Mouse (Mus musculus) erythroid progenitor cell, adult 5-6 weeks (primary cell): Measurements from ENCODE around the gene Ccdc125. TPM values are rescaled to one million over a fixed set of nuclear protein-coding genes. Genes with fewer than 3 reads are reported as not detected.

ENCODE experiments used
- total RNA-seq, 2 experiments: library from RNA; stranded (forward) in 1 of 2; stranded (reverse) in 1 of 2; fragments of 150-400 nt in 1 of 2; fragments of 186-747, 209-891 nt in 1 of 2; gene quantifications; 2 replicates each; pipeline versions ENCODE4 v1.2.3 to v1.2.4; 2015 to 2017; ENCODE audit warnings: low replicate concordance in 2 of 2

The Ccdc125 gene
- total RNA-seq, 2 experiments from 2014 or later, result 0.42 to 8.2 TPM

Other genes starting within 250 kb of the Ccdc125 start
- not detected in 2 replicates for gene Naip1, start 216.8 kb upstream of the Ccdc125 start, total RNA-seq (2015; ENCODE audit: low replicate concordance)
- not detected in 2 replicates for gene Naip1, start 216.8 kb upstream of the Ccdc125 start, total RNA-seq (2017; ENCODE audit: low replicate concordance)
- 13.4 and 25.9 TPM in 2 replicates for gene Gtf2h2, start 177.1 kb upstream of the Ccdc125 start, total RNA-seq (2015; ENCODE audit: low replicate concordance)
- 13.9 and 15.7 TPM in 2 replicates for gene Gtf2h2, start 177.1 kb upstream of the Ccdc125 start, total RNA-seq (2017; ENCODE audit: low replicate concordance)
- gene Ocln, start 117.0 kb upstream of the Ccdc125 start, total RNA-seq (2015; ENCODE audit: low replicate concordance), result not detected in 2 replicates
- gene Ocln, start 117.0 kb upstream of the Ccdc125 start, total RNA-seq (2017; ENCODE audit: low replicate concordance), result not detected in 2 replicates
- gene Marveld2, start 52.7 kb upstream of the Ccdc125 start, total RNA-seq (2015; ENCODE audit: low replicate concordance), result not detected in 2 replicates
- gene Marveld2, start 52.7 kb upstream of the Ccdc125 start, total RNA-seq (2017; ENCODE audit: low replicate concordance), result 0.39 and 1.1 TPM in 2 replicates
- gene Ak6, start 18.7 kb upstream of the Ccdc125 start, total RNA-seq (2015; ENCODE audit: low replicate concordance), result 132 and 133 TPM in 2 replicates
- 47.4 and 85.9 TPM in 2 replicates for gene Ak6, start 18.7 kb upstream of the Ccdc125 start, total RNA-seq (2017; ENCODE audit: low replicate concordance)
- gene Rad17, start 18.7 kb upstream of the Ccdc125 start, total RNA-seq (2015; ENCODE audit: low replicate concordance), result 23.5 and 29.9 TPM in 2 replicates
- gene Rad17, start 18.7 kb upstream of the Ccdc125 start, total RNA-seq (2017; ENCODE audit: low replicate concordance), result 19.7 and 21.6 TPM in 2 replicates
- 14.4 and 42.8 TPM in 2 replicates for gene Taf9, start 18.1 kb upstream of the Ccdc125 start, total RNA-seq (2015; ENCODE audit: low replicate concordance)
- gene Taf9, start 18.1 kb upstream of the Ccdc125 start, total RNA-seq (2017; ENCODE audit: low replicate concordance), result 12.3 and 30.6 TPM in 2 replicates
- 4.3 and 19.3 TPM in 2 replicates for gene Cdk7, start 61.2 kb downstream of the Ccdc125 start, total RNA-seq (2015; ENCODE audit: low replicate concordance)
- gene Cdk7, start 61.2 kb downstream of the Ccdc125 start, total RNA-seq (2017; ENCODE audit: low replicate concordance), result 9.4 and 23.6 TPM in 2 replicates
- 75.3 and 100 TPM in 2 replicates for gene Mrps36, start 74.9 kb downstream of the Ccdc125 start, total RNA-seq (2015; ENCODE audit: low replicate concordance)
- 52.8 and 99.2 TPM in 2 replicates for gene Mrps36, start 74.9 kb downstream of the Ccdc125 start, total RNA-seq (2017; ENCODE audit: low replicate concordance)
- 75.5 and 87.6 TPM in 2 replicates for gene Cenph, start 106.2 kb downstream of the Ccdc125 start, total RNA-seq (2015; ENCODE audit: low replicate concordance)
- gene Cenph, start 106.2 kb downstream of the Ccdc125 start, total RNA-seq (2017; ENCODE audit: low replicate concordance), result 44.6 and 60.3 TPM in 2 replicates
- 339 and 351 TPM in 2 replicates for gene Ccnb1, start 116.9 kb downstream of the Ccdc125 start, total RNA-seq (2015; ENCODE audit: low replicate concordance)
- gene Ccnb1, start 116.9 kb downstream of the Ccdc125 start, total RNA-seq (2017; ENCODE audit: low replicate concordance), result 507 and 678 TPM in 2 replicates
- 46.1 and 53.0 TPM in 2 replicates for gene Slc30a5, start 163.7 kb downstream of the Ccdc125 start, total RNA-seq (2015; ENCODE audit: low replicate concordance)
- 33.9 and 47.9 TPM in 2 replicates for gene Slc30a5, start 163.7 kb downstream of the Ccdc125 start, total RNA-seq (2017; ENCODE audit: low replicate concordance)